Mouse (Mus musculus): ENCODE measurements around the gene Duox1.

Duox1 gene

GRCm38 (mm10) chr2:122355389-122355788 is 39.9 kb downstream of the Duox1 start:
- peak; percentile 24 to 29 for DNase-seq

- DNase-seq, result peak in 1 of 2 experiments; percentile 25
Observed at GRCm38 (mm10) chr2:122356187-122356586, 40.7 kb downstream of the Duox1 start.

- no peak for DNase-seq
Observed at GRCm38 (mm10) chr2:122360310-122360709, 44.8 kb downstream of the Duox1 start.

- peak in 1 of 2 experiments; percentile 32 for DNase-seq
Observed at GRCm38 (mm10) chr2:122361181-122361580, 45.7 kb downstream of the Duox1 start.

- peak; percentile 73 to 85 for DNase-seq
Observed at GRCm38 (mm10) chr2:122361868-122362621, 46.6 kb downstream of the Duox1 start.

- DNase-seq, result peak; percentile 70 to 81
Observed at GRCm38 (mm10) chr2:122362622-122363523, 47.4 kb downstream of the Duox1 start.

GRCm38 (mm10) chr2:122364352-122364944 is 49.0 kb downstream of the Duox1 start:
- DNase-seq, result peak; percentile 27 to 31

- DNase-seq, result peak; percentile 58 to 66
Observed at GRCm38 (mm10) chr2:122365244-122365866, 49.9 kb downstream of the Duox1 start.

GRCm38 (mm10) chr2:122366039-122366438 is 50.6 kb downstream of the Duox1 start:
- DNase-seq, result peak; percentile 96 to 98

GRCm38 (mm10) chr2:122366706-122367105 is 51.2 kb downstream of the Duox1 start:
- DNase-seq, result peak; percentile 93 to 96

GRCm38 (mm10) chr2:122367181-122367580 is 51.7 kb downstream of the Duox1 start:
- peak; percentile 80 to 84 for DNase-seq

GRCm38 (mm10) chr2:122367701-122368080 is 52.2 kb downstream of the Duox1 start:
- peak in 1 of 2 experiments; percentile 59 for DNase-seq

- DNase-seq, result peak; percentile 72 to 73
Observed at GRCm38 (mm10) chr2:122368081-122368971, 52.9 kb downstream of the Duox1 start.

- peak; percentile 98 for DNase-seq
Observed at GRCm38 (mm10) chr2:122368995-122369739, 53.7 kb downstream of the Duox1 start, which contains the start of gene Shf. Gene Shf, minus strand, starts transcription at chr2:122369162.

- no peak for DNase-seq
Observed at GRCm38 (mm10) chr2:122370101-122370750, 54.8 kb downstream of the Duox1 start.

- peak in 1 of 2 experiments; percentile 2 for DNase-seq
Observed at GRCm38 (mm10) chr2:122372067-122372466, 56.6 kb downstream of the Duox1 start.

- no peak for DNase-seq
Observed at GRCm38 (mm10) chr2:122372541-122372940, 57.1 kb downstream of the Duox1 start.

GRCm38 (mm10) chr2:122374012-122374411 is 58.5 kb downstream of the Duox1 start:
- DNase-seq, result peak; percentile 25 to 36

- DNase-seq, result peak; percentile 48 to 61
Observed at GRCm38 (mm10) chr2:122374666-122375331, 59.3 kb downstream of the Duox1 start.
